Mouse (Mus musculus) layer of hippocampus, adult 6 months (tissue): ENCODE results near the gene Ptpn20. TPM values are rescaled to one million over a fixed set of nuclear protein-coding genes. Genes with fewer than 3 reads are reported as not detected.

Experiments used
- long read RNA-seq, 2 experiments: library from polyadenylated mRNA; unstranded; transcript quantifications; one replicate each; pipeline ENCODE4 v2.0.0; 2019 to 2020
- polyA plus RNA-seq: library from polyadenylated mRNA; unstranded; fragments of <200 nt; fragmentation: Nextera tagmentation; gene quantifications from 2 replicates; pipeline ENCODE4 v1.2.3, GENCODE M21; 2021

Gene Ptpn20
- polyA plus RNA-seq, result 0.05 TPM in 1 of 2 replicates, not detected in the other
- long read RNA-seq, experiment 1, result 0 reads
- long read RNA-seq, experiment 2, result 0 reads

DNA sequence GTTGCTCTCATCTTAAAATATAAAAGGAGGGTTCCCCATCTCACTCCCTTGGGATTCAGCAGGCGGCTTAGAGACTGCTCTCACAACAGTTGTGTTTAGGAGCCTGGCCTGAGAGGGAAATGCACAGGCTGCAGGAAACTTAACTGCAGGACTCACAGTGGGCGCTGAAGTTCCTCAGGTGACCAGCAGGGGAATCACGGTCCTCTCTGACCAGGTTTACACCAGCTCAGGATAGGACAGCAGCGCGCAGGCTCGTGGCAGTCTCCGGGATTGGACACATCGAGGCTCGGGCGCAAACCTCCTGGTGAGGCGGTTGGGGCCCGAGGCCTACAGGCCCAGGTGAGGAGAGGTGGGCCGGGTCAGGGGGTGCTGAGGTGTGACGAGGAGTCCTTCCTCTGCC lies at the start of gene Ptpn20:
Ptpn20 (plus strand) TSS at position 257 of the 400 bp plus-strand sequence.

Other genes starting within 250 kb of the Ptpn20 start
- gene Mapk8, start 142.0 kb upstream of the Ptpn20 start, polyA plus RNA-seq, result 18.0 and 33.6 TPM in 2 replicates
- gene Frmpd2, start 117.5 kb upstream of the Ptpn20 start, polyA plus RNA-seq, result 0.44 and 0.50 TPM in 2 replicates